Mouse (Mus musculus) c-Kit-positive CD71-positive TER-119-positive erythroid progenitor cells, embryonic 14.5 days (primary cell): Measurements from ENCODE around the gene Maea.

Experiments
- DNase-seq: peaks from one replicate; pipeline ENCODE4 v3.0.0-alpha.2; 2013; ENCODE audit warnings: low spot score

Gene Maea

GRCm38 (mm10) chr5:33358467-33358866 is 23.2 kb downstream of the Maea start:
- DNase-seq, result no peak

DNA sequence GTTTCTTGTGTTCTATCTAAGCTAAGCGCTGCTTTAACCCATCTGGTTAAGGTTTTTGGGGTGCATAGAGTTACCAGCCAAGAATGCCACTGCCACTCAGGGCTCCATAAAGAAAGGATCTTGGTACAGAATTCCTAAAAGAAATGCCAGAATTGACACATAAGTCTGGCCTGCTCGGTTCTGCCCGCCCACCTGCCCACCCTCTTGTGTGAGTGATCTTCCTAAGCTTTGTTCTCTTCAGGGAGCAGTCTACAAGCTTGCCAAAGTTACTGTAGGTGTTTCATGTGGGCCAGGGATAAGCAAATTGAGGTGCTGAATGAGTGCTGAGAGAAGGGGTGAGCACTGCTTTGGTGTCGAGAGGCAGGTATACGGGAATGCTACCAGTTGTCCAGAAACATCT is 28.0 kb downstream of the Maea start:
- no peak for DNase-seq

DNA sequence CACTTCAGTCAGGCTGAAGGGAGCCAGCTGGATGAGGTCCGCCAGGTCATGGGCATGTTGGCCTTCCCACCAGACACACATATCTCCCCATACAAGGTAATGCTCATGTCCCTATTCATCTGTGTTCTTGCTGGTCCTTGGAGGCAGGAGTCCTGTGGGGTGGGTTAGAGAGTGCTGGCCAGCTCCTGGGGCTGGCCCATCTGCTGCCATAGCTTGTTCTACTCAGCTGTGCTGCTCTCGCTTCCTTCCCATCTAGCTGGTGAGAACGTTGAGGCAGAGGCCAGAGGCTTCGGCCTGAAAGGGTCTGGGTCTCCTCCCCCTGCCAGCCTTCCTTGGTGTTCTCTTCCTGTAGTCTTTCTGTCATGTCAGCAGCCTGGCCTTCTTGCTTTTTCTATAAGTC is 33.3 kb downstream of the Maea start:
- DNase-seq, result no peak

DNA sequence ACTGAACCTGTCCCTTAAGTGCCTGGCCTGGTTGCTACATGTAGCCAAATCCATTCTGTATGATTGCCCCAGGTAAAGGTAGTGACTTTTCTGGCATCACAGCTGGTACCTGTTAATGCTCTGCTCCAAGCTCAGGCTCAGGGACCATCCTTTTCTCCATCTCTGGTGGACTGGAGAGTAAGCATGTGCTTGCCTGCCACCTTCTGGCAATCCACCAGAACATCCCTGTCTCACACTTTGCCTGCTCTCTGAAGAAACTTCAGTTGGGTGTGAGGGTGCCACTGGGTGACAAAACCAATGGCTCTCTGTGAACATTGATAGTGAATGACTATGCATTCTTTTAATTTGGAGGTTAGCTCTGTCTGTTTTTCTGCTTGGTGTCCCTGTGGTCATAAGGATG is 35.8 kb downstream of the Maea start:
- DNase-seq, result peak; percentile 60

DNA sequence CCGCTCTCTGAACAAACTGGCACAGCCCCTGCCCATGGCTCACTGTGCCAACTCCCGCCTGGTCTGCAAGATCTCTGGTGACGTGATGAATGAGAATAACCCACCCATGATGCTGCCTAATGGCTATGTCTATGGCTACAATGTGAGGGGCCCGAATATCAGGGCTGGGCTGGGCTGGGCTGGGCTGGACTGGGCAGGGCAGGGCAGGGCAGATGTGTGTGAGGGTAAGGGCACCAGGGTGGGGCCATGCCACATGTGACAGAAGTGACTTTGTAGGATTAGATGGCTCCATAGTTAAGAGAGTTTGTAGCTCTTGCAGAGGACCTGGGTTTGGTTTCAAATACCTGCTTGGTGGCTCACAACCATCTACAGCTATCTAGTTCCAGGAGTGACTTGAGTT is 36.4 kb downstream of the Maea start:
- DNase-seq, result no peak

GRCm38 (mm10) chr5:33372331-33373038 is 37.2 kb downstream of the Maea start:
- no peak for DNase-seq

DNA sequence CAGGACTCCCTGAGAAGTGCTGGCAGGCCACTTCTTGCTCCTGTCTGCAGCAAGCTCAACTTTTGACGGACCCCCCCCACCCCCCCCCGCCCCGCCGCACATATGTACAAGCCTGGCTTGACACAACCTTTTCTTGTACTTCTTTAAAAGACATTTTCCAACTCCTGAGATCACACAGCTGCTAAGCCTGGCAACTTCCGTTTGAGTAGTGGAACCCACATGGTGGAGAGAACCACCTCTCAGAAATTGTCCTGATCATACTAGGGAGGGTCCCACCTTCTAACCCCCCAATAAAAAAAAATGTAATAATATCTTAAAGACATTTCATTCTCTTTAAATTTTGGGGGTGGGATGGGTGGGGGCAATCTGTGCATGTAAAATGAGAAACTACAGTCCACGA is 41.9 kb downstream of the Maea start:
- no peak for DNase-seq

DNA sequence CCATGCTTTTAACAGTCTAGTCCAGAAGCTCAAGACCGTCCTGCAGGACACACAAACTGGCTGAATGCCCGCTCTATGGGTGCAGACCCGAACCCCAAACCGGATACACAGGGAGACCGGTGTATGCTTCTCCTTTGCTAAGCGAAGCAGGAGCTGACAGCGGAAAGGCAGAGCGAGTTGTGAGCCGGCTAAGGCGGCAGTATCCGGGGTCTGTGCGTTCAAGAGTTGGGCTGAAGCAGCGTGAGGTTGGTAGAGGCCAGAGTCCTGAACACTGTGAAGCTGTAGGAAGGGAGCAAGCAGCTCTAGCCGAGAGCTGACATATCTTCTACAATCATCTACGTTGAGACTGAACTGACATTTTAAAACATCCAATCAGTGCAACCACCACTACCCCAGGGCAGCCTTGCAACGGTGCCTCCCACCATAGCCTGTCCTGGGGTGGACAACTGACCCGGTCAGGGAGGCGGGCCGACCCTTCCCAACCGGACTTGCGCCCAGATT is 42.5 kb downstream of the Maea start:
- DNase-seq, result peak; percentile 37

DNA sequence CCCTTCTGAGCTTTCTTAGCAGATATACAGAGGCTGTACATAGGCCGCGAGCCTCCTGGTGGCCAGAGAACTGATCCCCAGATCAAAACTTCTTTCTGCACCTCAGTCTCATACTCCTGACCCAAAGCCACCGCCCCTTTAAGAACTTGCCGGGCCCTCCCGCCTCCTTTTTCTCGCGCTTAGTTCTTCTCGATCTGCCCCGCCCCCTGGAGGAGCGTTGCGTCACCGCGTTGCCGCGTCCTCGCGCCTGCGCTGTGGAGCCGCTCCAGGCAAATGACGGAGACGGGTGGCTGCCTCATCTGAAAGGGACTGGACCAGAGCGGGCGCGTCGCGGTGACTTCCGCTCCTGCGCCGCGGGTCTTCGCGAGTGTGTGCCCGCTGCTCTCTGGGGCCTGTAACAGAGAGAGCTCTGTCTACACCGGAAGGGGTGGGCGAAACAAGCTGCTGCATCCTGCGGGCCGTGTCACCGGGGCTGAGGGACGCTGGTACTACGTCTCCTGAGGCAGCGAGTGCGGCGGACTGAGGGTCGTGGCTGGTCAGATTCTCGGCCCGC is 43.1 kb downstream of the Maea start, which contains the start of gene Uvssa:
Uvssa (plus strand) TSS at position 248 of the 553 bp plus-strand sequence.
- peak; percentile 99 for DNase-seq

GRCm38 (mm10) chr5:33387550-33387949 is 52.2 kb downstream of the Maea start:
- DNase-seq, result no peak

DNA sequence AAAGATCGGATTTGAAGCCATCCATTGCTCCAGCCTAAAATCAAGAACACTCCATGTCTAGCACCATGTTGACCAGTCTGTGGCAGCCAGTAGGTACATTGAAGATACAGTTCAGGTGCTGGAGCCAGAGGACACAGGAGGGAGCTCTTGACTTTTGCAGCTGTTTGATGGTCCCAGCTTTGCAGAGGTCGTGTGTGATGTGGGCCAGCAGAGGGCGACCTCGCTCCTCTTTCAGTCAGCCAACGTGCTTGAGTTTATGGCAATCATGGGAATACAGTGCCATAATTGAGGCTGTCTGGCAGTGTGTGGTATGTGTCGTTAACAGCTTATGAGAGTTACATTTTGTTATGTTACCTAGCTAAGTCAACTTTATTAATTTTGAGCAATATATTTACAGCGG is 58.5 kb downstream of the Maea start:
- DNase-seq, result peak; percentile 62

- DNase-seq, result no peak
Measured at GRCm38 (mm10) chr5:33395693-33396092, 60.4 kb downstream of the Maea start.

DNA sequence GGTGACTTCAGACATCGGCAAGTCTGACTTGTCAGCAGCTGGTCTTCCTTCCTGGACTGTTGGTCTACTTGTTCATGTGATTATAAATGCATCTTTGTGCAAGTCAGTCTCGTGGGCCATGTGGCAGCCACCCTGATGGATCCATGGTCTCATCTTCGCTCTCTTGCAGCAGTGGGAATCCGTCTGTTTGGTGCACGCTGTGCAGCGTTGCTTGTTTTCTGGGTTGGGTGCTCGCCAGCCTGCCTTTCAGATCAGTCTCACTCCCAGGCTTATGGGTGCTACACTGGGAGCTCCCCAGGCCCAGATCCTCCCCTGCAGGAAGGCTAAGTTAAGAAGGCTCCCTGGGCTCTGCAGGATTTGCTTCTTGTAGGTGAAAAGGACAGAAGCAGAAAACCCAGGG is 61.5 kb downstream of the Maea start:
- no peak for DNase-seq

DNA sequence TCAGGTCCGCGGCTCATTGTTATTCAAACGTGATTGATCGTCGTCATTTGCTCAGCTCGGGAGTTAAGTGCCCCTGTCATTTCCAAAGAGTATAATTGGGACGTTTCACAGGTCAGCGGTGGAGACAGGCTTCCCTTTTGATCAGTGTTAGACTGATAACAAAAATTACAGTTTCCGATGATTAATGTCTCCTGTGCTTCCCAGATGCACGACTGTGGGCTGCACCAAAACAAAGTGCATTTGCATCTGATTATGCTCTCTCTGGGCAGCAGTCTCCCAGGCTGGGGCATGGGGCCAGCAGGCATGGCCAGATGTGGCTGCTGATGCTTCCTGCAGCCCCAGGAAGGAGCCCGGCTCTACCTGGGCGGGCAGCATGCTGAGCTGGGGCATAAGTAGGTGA is 65.5 kb downstream of the Maea start:
- DNase-seq, result no peak

GRCm38 (mm10) chr5:33420313-33420712 is 85.0 kb downstream of the Maea start:
- DNase-seq, result no peak
